In genomic region chr15:85610120-85610519, GRCm38 (mm10) we compare ENCODE assay signal across 11 mouse cellular contexts. TPM values are rescaled to one million over a fixed set of nuclear protein-coding genes. Genes with fewer than 3 reads are reported as not detected.
DNase-seq lines count a peak whose midpoint lies in the region; ATAC-seq and TF ChIP-seq lines count a peak whose summit lies in the region.
"Had no signal": no experiment of that assay in that cellular context is flagged by ENCODE, and none has a peak within 500 bp of the region (broad histone marks: within the 10 kb centered on the region; RNA-seq: fewer than 3 reads in every experiment).

No protein-coding gene starts in this region.

- no peak for TF ChIP-seq CTCF in intestine, postnatal 0 days (IDR thresholded peaks at IDR 0.05; ENCODE audit: low read depth)

- intact Hi-C loops in heart, postnatal 36 days (cut with DNase I), result loop anchor here (1.0 to 2.0 kb wide), 2 partner anchors 11 to 63 kb away; no protein-coding TSS in a partner anchor

- H3K36me3 ChIP-seq in heart, embryonic 11.5 days (ENCODE audit: control insufficient read depth, insufficient read depth, low read length), result no peaks in the 10 kb centered on the region
- no peaks in the 10 kb centered on the region for H3K36me3 ChIP-seq in limb, embryonic 13.5 days
- no peaks in the 10 kb centered on the region for H3K36me3 ChIP-seq in limb, embryonic 10.5 days
- no peaks in the 10 kb centered on the region for H3K36me3 ChIP-seq in embryonic facial prominence, embryonic 13.5 days
- H3K36me3 ChIP-seq in intestine, postnatal 0 days (ENCODE audit: control insufficient read depth, insufficient read depth), result no peaks in the 10 kb centered on the region

- 0 out of 2 replicates have a peak, but pooled peaks have one; percentile 5 for ATAC-seq in heart, embryonic 11.5 days (replicated peaks; ENCODE audit: insufficient number of reproducible peaks, low FRiP score, low TSS enrichment)
- ATAC-seq in limb, embryonic 13.5 days (ENCODE audit: low FRiP score, low read depth), result 0 out of 2 replicates have a peak, but pooled peaks have one; percentile 9
- ATAC-seq in embryonic facial prominence, embryonic 13.5 days (ENCODE audit: insufficient number of reproducible peaks, insufficient read depth, low FRiP score, low TSS enrichment, low read depth), result peak; percentile 28; the same call in 1 of the 2 replicates
- 0 out of 2 replicates have a peak, but pooled peaks have one; percentile 2 for ATAC-seq in intestine, postnatal 0 days

- peaks cover 9% of the 10 kb centered on the region; the same call in 1 of the 2 replicates for H3K4me1 ChIP-seq in heart, embryonic 11.5 days (ENCODE audit: control insufficient read depth, insufficient read depth, low read length)
- H3K4me1 ChIP-seq in limb, embryonic 13.5 days, result peaks cover 46% of the 10 kb centered on the region
- H3K4me1 ChIP-seq in limb, embryonic 10.5 days, result peaks cover 13% of the 10 kb centered on the region
- H3K4me1 ChIP-seq in embryonic facial prominence, embryonic 13.5 days, result peaks cover 21% of the 10 kb centered on the region
- H3K4me1 ChIP-seq in intestine, postnatal 0 days (replicated peaks; ENCODE audit: control insufficient read depth, insufficient read depth, low read length), result no peaks in the 10 kb centered on the region

- no peak overlapping the region for H3K27ac ChIP-seq in heart, embryonic 11.5 days (ENCODE audit: low read depth, low read length)
- peak overlapping the region; percentile 84 for H3K27ac ChIP-seq in limb, embryonic 13.5 days
- no peak overlapping the region for H3K27ac ChIP-seq in limb, embryonic 10.5 days
- H3K27ac ChIP-seq in embryonic facial prominence, embryonic 13.5 days, result no peak overlapping the region
- no peak overlapping the region for H3K27ac ChIP-seq in intestine, postnatal 0 days (ENCODE audit: low read depth, low read length)

- no peak for DNase-seq in heart, postnatal 36 days
- DNase-seq in limb, embryonic 10.5 days (ENCODE audit: low spot score), result no peak
- no peak for DNase-seq in spleen, adult 12 weeks (ENCODE audit: low spot score)
- DNase-seq in testis, postnatal 14 days (ENCODE audit: low spot score), result no peak

- no peak overlapping the region for H3K4me3 ChIP-seq in heart, embryonic 11.5 days (ENCODE audit: low read depth, low read length)
- H3K4me3 ChIP-seq in limb, embryonic 13.5 days, result no peak overlapping the region
- no peak overlapping the region for H3K4me3 ChIP-seq in limb, embryonic 10.5 days
- no peak overlapping the region for H3K4me3 ChIP-seq in embryonic facial prominence, embryonic 13.5 days
- H3K4me3 ChIP-seq in intestine, postnatal 0 days (ENCODE audit: low read depth, low read length), result no peak overlapping the region

- H3K9me3 ChIP-seq in heart, embryonic 11.5 days (replicated peaks; ENCODE audit: control insufficient read depth, low read length), result peaks cover 4% of the 10 kb centered on the region; the same call in 1 of the 2 replicates
- H3K9me3 ChIP-seq in limb, embryonic 13.5 days, result 0 out of 2 replicates have a peak, but pooled peaks cover 5% of the 10 kb centered on the region
- H3K9me3 ChIP-seq in limb, embryonic 10.5 days (replicated peaks), result no peaks in the 10 kb centered on the region
- H3K9me3 ChIP-seq in embryonic facial prominence, embryonic 13.5 days, result peaks cover 3% of the 10 kb centered on the region; the same call in 1 of the 2 replicates
- H3K9me3 ChIP-seq in intestine, postnatal 0 days (ENCODE audit: control insufficient read depth), result no peaks in the 10 kb centered on the region

- no peak overlapping the region for H3K4me2 ChIP-seq in heart, embryonic 11.5 days
- H3K4me2 ChIP-seq in limb, embryonic 13.5 days (replicated peaks), result no peak overlapping the region
- H3K4me2 ChIP-seq in embryonic facial prominence, embryonic 13.5 days, result no peak overlapping the region
- no peak overlapping the region for H3K4me2 ChIP-seq in intestine, postnatal 0 days (replicated peaks; ENCODE audit: low read depth)

- 48% methylated on average over 5 of the region's 5 CpGs for WGBS in heart, embryonic 11.5 days (ENCODE audit: insufficient replicate concordance)
- WGBS in limb, embryonic 13.5 days, result 71% methylated on average over 5 of the region's 5 CpGs
- WGBS in limb, embryonic 10.5 days, result 74% methylated on average over 5 of the region's 5 CpGs
- 69% methylated on average over 5 of the region's 5 CpGs for WGBS in embryonic facial prominence, embryonic 13.5 days
- WGBS in intestine, postnatal 0 days, result 55% methylated on average over 5 of the region's 5 CpGs

- no peak overlapping the region for H3K9ac ChIP-seq in heart, embryonic 11.5 days (ENCODE audit: low read depth, low read length)
- H3K9ac ChIP-seq in limb, embryonic 13.5 days, result peak overlapping the region; percentile 48; the same call in 1 of the 2 replicates
- no peak overlapping the region for H3K9ac ChIP-seq in embryonic facial prominence, embryonic 13.5 days
- H3K9ac ChIP-seq in intestine, postnatal 0 days (ENCODE audit: low read depth, low read length), result no peak overlapping the region

- H3K27me3 ChIP-seq in heart, embryonic 11.5 days (ENCODE audit: control insufficient read depth, insufficient read depth, low read length), result peaks cover 18% of the 10 kb centered on the region
- H3K27me3 ChIP-seq in limb, embryonic 13.5 days, result peaks cover 15% of the 10 kb centered on the region
- peaks cover 28% of the 10 kb centered on the region for H3K27me3 ChIP-seq in limb, embryonic 10.5 days (ENCODE audit: low read depth, poor library complexity, severe bottlenecking)
- peaks cover 19% of the 10 kb centered on the region for H3K27me3 ChIP-seq in embryonic facial prominence, embryonic 13.5 days
- no peaks in the 10 kb centered on the region for H3K27me3 ChIP-seq in intestine, postnatal 0 days (replicated peaks; ENCODE audit: control insufficient read depth, insufficient read depth, low read length)

RNA-seq across cellular contexts. Expression of gene Wnt7b, which starts 27.8 kb away (rescaled TPM):
- polyA plus RNA-seq in heart, embryonic 11.5 days (2014; fragmentation: Nextera tagmentation; extraction: Ambion mirVana), result 0.52 and 1.5 TPM in 2 replicates
- total RNA-seq in heart, postnatal 36 days (2021), result under 1 TPM; 0.11 to 0.25 TPM
- 29.1 and 34.9 TPM in 2 replicates for polyA plus RNA-seq in limb, embryonic 13.5 days (2015; fragmentation: Nextera tagmentation; extraction: Ambion mirVana)
- polyA plus RNA-seq in limb, embryonic 10.5 days (2016; fragmentation: Nextera tagmentation; extraction: Ambion mirVana), result 10.9 and 17.1 TPM in 2 replicates
- polyA plus RNA-seq in embryonic facial prominence, embryonic 13.5 days (2015; fragmentation: Nextera tagmentation; extraction: Ambion mirVana), result 35.0 and 44.9 TPM in 2 replicates
- 0.14 and 0.27 TPM in 2 replicates for polyA plus RNA-seq in intestine, postnatal 0 days (2015; fragmentation: Nextera tagmentation; extraction: Ambion mirVana)
- total RNA-seq: megakaryocyte-erythroid progenitor cell, adult 5-6 weeks; neutrophil, adult 5-6 weeks had no signal
- polyA plus RNA-seq: CD4-positive, CD25-positive, alpha-beta regulatory T cell, adult 4 months had no signal
